Mouse (Mus musculus): ENCODE data around the gene C2cd6.

C2cd6 gene

DNA sequence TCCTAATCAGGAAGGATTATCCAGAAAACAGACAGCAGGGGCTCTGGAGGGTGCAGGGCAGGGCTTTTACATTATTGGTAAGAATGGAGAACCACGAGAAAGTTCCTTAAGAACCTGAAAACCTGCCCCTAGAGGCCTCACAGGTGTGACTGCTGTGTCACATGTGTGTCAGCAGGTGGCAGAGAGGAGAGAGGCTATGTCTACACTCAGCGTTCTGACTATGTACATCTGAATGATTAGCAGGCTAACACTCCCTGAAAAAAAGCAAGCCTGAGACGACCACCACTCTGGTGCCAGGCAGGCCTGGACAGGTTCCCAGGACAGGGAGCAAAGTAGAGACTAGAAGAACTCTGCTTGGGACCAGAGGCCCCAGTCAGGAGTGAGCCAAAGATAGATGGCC, 23.8 kb downstream of the C2cd6 start:
- no peaks in the 10 kb centered on the region for H3K36me3 ChIP-seq (ENCODE audit: insufficient read depth, low read length)
- no peak overlapping the region for H3K4me3 ChIP-seq (replicated peaks; ENCODE audit: low read length)
- no peaks in the 10 kb centered on the region for H3K9me3 ChIP-seq (ENCODE audit: low read length)
- TF ChIP-seq NANOG (IDR thresholded peaks at IDR 0.05; ENCODE audit: borderline replicate concordance, low read length) (no peak), CTCF (conservative IDR thresholded peaks at IDR 0.05; ENCODE audit: low read length) (peak; percentile 15; the same call in 1 of the 2 replicates), POU5F1 (IDR thresholded peaks at IDR 0.05; ENCODE audit: borderline replicate concordance, low read length) (no peak)
- no peaks in the 10 kb centered on the region for H3K27me3 ChIP-seq (ENCODE audit: insufficient read depth, low read length)
- no peaks in the 10 kb centered on the region; the same call in 1 of the 2 replicates for H3K4me1 ChIP-seq (replicated peaks; ENCODE audit: low read depth, low read length)

- H3K36me3 ChIP-seq (ENCODE audit: insufficient read depth, low read length) = no peaks in the 10 kb centered on the region
- 0 out of 2 replicates have a peak, but pooled peaks have one; percentile 9 for TF ChIP-seq CTCF (conservative IDR thresholded peaks at IDR 0.05; ENCODE audit: low read length)
- no peak for TF ChIP-seq NANOG (IDR thresholded peaks at IDR 0.05; ENCODE audit: borderline replicate concordance, low read length)
- no peaks in the 10 kb centered on the region; the same call in 1 of the 2 replicates for H3K4me1 ChIP-seq (replicated peaks; ENCODE audit: low read depth, low read length)
- no peak overlapping the region for H3K4me3 ChIP-seq (replicated peaks; ENCODE audit: low read length)
- H3K27me3 ChIP-seq (ENCODE audit: insufficient read depth, low read length) = no peaks in the 10 kb centered on the region
- H3K9me3 ChIP-seq (ENCODE audit: low read length) = no peaks in the 10 kb centered on the region
Measured at GRCm38 (mm10) chr1:59067976-59068375, 26.7 kb downstream of the C2cd6 start.

GRCm38 (mm10) chr1:59063697-59064096, 31.0 kb downstream of the C2cd6 start:
- Histone ChIP-seq H3K4me3 (replicated peaks; ENCODE audit: low read length) (no peak overlapping the region), H3K36me3 (ENCODE audit: insufficient read depth, low read length) (no peaks in the 10 kb centered on the region), H3K9me3 (ENCODE audit: low read length) (no peaks in the 10 kb centered on the region), H3K27me3 (ENCODE audit: insufficient read depth, low read length) (no peaks in the 10 kb centered on the region), H3K4me1 (replicated peaks; ENCODE audit: low read depth, low read length) (no peaks in the 10 kb centered on the region)
- TF ChIP-seq CTCF (conservative IDR thresholded peaks at IDR 0.05; ENCODE audit: low read length) (no peak), NANOG (IDR thresholded peaks at IDR 0.05; ENCODE audit: borderline replicate concordance, low read length) (no peak), POU5F1 (IDR thresholded peaks at IDR 0.05; ENCODE audit: borderline replicate concordance, low read length) (no peak)

- Histone ChIP-seq H3K4me1 (replicated peaks; ENCODE audit: low read depth, low read length) (no peaks in the 10 kb centered on the region), H3K9me3 (ENCODE audit: low read length) (no peaks in the 10 kb centered on the region), H3K36me3 (ENCODE audit: insufficient read depth, low read length) (no peaks in the 10 kb centered on the region), H3K4me3 (replicated peaks; ENCODE audit: low read length) (no peak overlapping the region), H3K27me3 (ENCODE audit: insufficient read depth, low read length) (no peaks in the 10 kb centered on the region; the same call in 1 of the 2 replicates)
- no peak for TF ChIP-seq CTCF (conservative IDR thresholded peaks at IDR 0.05; ENCODE audit: low read length)
- TF ChIP-seq NANOG (IDR thresholded peaks at IDR 0.05; ENCODE audit: borderline replicate concordance, low read length) = no peak
- no peak for TF ChIP-seq POU5F1 (IDR thresholded peaks at IDR 0.05; ENCODE audit: borderline replicate concordance, low read length)
Measured at GRCm38 (mm10) chr1:59056955-59057354, 37.7 kb downstream of the C2cd6 start.

DNA sequence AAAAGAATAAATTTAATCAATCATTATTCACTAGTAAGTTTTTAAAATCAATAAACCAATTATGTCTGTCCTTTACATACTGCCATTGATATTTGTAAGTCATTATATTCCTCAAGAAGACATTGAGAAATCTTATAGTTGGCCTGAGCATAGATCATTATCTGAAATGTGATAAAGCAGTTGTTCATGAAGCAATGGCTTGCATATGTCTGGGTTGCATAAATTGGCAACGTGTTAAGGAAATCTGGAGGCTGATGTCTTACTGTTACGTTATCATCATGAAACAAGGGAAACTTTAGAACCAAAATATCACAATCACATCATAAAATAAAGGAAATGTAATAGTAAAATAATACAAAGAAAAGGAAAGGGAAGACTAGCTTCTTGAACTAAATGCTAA, 43.4 kb downstream of the C2cd6 start:
- Histone ChIP-seq H3K36me3 (ENCODE audit: insufficient read depth, low read length) (no peaks in the 10 kb centered on the region), H3K4me3 (replicated peaks; ENCODE audit: low read length) (no peak overlapping the region), H3K9me3 (ENCODE audit: low read length) (no peaks in the 10 kb centered on the region), H3K4me1 (replicated peaks; ENCODE audit: low read depth, low read length) (0 out of 2 replicates have a peak, but pooled peaks cover 6% of the 10 kb centered on the region), H3K27me3 (ENCODE audit: insufficient read depth, low read length) (no peaks in the 10 kb centered on the region; the same call in 1 of the 2 replicates)
- TF ChIP-seq CTCF (conservative IDR thresholded peaks at IDR 0.05; ENCODE audit: low read length) = no peak
- TF ChIP-seq NANOG (IDR thresholded peaks at IDR 0.05; ENCODE audit: borderline replicate concordance, low read length) = no peak
- TF ChIP-seq POU5F1 (IDR thresholded peaks at IDR 0.05; ENCODE audit: borderline replicate concordance, low read length) = no peak

DNA sequence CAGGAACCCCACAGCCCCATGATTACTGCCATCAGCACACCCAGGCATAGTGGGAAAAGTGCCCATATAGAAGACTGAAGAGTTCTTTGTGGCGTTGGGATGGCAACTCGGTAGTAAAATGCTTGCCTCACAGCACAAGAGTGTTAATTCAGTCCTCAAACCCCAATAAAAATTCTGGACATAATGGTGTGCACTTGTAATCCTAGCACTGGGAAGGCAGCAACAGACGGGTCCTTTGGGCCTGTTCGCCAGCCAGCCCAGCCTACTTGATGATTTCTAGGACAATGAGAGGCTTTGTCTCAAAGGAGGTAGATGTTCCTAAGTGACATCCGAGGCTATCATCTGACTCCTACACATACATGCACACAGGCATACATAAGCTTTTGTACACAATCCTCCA, 57.0 kb downstream of the C2cd6 start:
- H3K36me3 ChIP-seq (ENCODE audit: insufficient read depth, low read length) = no peaks in the 10 kb centered on the region
- TF ChIP-seq POU5F1 (IDR thresholded peaks at IDR 0.05; ENCODE audit: borderline replicate concordance, low read length) = no peak
- TF ChIP-seq NANOG (IDR thresholded peaks at IDR 0.05; ENCODE audit: borderline replicate concordance, low read length) = no peak
- no peak for TF ChIP-seq CTCF (conservative IDR thresholded peaks at IDR 0.05; ENCODE audit: low read length)
- no peak overlapping the region for H3K4me3 ChIP-seq (replicated peaks; ENCODE audit: low read length)
- no peaks in the 10 kb centered on the region for H3K27me3 ChIP-seq (ENCODE audit: insufficient read depth, low read length)
- 0 out of 2 replicates have a peak, but pooled peaks cover 3% of the 10 kb centered on the region for H3K9me3 ChIP-seq (ENCODE audit: low read length)
- H3K4me1 ChIP-seq (replicated peaks; ENCODE audit: low read depth, low read length) = no peaks in the 10 kb centered on the region

DNA sequence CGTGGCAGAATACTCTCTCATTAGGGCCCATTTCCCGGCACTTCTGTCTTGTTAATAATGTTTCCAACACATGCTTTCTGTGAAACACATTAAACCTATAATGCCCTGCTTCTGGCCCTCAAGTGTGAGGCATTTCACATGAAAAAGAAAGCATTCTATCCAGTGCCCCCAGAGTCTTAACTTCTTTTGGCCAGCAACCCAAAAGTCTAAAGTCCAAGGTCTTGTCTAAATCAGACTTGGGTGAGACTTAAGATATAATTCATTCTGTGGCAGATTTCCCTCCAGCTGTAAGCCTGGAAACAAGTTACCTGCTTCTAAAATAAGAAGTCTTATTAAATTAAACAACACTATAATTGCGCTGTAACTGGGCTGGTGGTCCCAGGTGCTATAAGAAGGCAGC, 73.1 kb downstream of the C2cd6 start:
- Histone ChIP-seq H3K4me1 (replicated peaks; ENCODE audit: low read depth, low read length) (no peaks in the 10 kb centered on the region), H3K4me3 (replicated peaks; ENCODE audit: low read length) (no peak overlapping the region), H3K9me3 (ENCODE audit: low read length) (no peaks in the 10 kb centered on the region), H3K27me3 (ENCODE audit: insufficient read depth, low read length) (no peaks in the 10 kb centered on the region), H3K36me3 (ENCODE audit: insufficient read depth, low read length) (no peaks in the 10 kb centered on the region)
- no peak for TF ChIP-seq CTCF (conservative IDR thresholded peaks at IDR 0.05; ENCODE audit: low read length)
- no peak for TF ChIP-seq POU5F1 (IDR thresholded peaks at IDR 0.05; ENCODE audit: borderline replicate concordance, low read length)
- TF ChIP-seq NANOG (IDR thresholded peaks at IDR 0.05; ENCODE audit: borderline replicate concordance, low read length) = no peak

DNA sequence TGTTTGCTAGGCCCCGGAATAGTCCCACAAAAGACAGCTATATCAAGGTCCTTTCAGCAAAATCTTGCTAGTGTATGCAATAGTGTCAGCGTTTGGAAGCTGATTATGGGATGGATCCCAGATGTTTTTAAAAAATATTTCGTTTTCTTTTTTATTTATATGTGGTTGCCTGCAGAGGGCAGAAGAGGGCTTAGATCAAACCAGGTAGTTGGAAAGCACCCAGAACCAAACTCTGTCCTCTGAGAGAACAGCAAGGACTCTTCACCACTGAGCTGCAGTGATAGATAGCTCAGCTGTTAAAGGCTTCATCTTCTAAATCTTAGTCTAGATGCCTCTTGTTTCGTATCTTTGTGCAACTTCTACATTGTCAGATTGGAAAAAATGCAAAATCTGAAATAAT, 85.5 kb downstream of the C2cd6 start:
- Histone ChIP-seq H3K36me3 (ENCODE audit: insufficient read depth, low read length) (no peaks in the 10 kb centered on the region), H3K9me3 (ENCODE audit: low read length) (no peaks in the 10 kb centered on the region), H3K27me3 (ENCODE audit: insufficient read depth, low read length) (no peaks in the 10 kb centered on the region), H3K4me1 (replicated peaks; ENCODE audit: low read depth, low read length) (no peaks in the 10 kb centered on the region), H3K4me3 (replicated peaks; ENCODE audit: low read length) (no peak overlapping the region)
- no peak for TF ChIP-seq NANOG (IDR thresholded peaks at IDR 0.05; ENCODE audit: borderline replicate concordance, low read length)
- TF ChIP-seq CTCF (conservative IDR thresholded peaks at IDR 0.05; ENCODE audit: low read length) = no peak
- no peak for TF ChIP-seq POU5F1 (IDR thresholded peaks at IDR 0.05; ENCODE audit: borderline replicate concordance, low read length)
